Mouse (Mus musculus): ENCODE results near the gene Daglb. TPM values are rescaled to one million over a fixed set of nuclear protein-coding genes. Genes with fewer than 3 reads are reported as not detected.
"Not testable (repeated sequence)": the region's sequence is repeated elsewhere in the genome, so short reads cannot be mapped to it uniquely, and the experiment has no call there.

Daglb gene
- polyA plus RNA-seq, 1 experiment from 2014 or later, result 9.2 TPM

DNA sequence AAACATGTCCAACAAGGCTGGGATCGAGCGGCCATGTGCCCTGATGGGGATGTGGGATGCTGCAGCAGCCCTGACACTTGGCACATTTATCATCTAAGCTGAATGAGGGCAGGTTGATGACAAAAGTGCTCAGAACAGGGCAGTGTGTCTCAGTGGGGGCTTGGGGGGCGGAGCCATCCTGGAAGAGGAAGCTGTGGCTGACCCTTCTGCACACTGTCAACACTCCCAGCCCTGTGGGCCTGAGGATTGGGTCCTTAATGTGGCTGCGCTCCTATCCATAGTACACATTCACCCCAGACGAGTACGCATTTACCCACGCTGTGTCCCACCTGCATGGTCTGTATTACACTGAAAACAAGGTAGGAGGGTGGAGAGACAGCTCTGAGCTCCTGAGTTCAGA lies 34.8 kb downstream of the Daglb start:
- Histone ChIP-seq H3K27me3 (ENCODE audit: insufficient read depth, low read length) (no peaks in the 10 kb centered on the region), H3K4me2 (no peak overlapping the region), H3K9me3 (ENCODE audit: low read depth, low read length) (no peaks in the 10 kb centered on the region), H3K36me3 (ENCODE audit: insufficient read depth) (peaks cover 33% of the 10 kb centered on the region; the same call in 1 of the 2 replicates), H3K9ac (no peak overlapping the region), H3K4me1 (ENCODE audit: insufficient read depth) (no peaks in the 10 kb centered on the region), H3K27ac (ENCODE audit: low read depth) (no peak overlapping the region), H3K4me3 (ENCODE audit: low read depth, low read length) (no peak overlapping the region)
- no peak for TF ChIP-seq CTCF (IDR thresholded peaks at IDR 0.05; ENCODE audit: low read depth)
- DNase-seq, result no peak
- ATAC-seq (ENCODE audit: insufficient read depth), result no peak
- WGBS, result 89% methylated on average over 7 of the region's 7 CpGs

DNA sequence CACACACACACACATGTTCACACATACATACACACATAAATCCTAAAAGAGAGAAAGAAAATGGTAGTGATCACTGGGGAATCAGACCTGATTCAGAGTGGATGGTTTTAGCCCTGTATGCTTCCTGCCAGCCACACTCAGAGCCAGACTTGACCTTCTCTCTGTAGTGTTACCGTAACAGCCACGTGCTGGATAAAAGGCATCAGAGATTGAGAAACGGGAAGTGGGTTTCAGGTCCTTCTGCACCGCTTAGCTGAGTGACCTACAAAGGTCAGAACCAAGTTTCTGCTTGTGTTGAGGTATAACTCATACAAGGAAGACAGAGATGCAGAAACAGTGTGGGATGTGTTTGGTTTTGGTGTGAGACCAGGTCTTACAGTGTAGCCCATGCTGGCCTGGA lies 35.3 kb downstream of the Daglb start:
- H3K9ac ChIP-seq, result no peak overlapping the region
- H3K36me3 ChIP-seq (ENCODE audit: insufficient read depth), result peaks cover 38% of the 10 kb centered on the region; the same call in 1 of the 2 replicates
- no peak overlapping the region for H3K27ac ChIP-seq (ENCODE audit: low read depth)
- 69% methylated on average over 4 of the region's 4 CpGs for WGBS
- no peak overlapping the region for H3K4me3 ChIP-seq (ENCODE audit: low read depth, low read length)
- no peak overlapping the region for H3K4me2 ChIP-seq
- no peak for TF ChIP-seq CTCF (IDR thresholded peaks at IDR 0.05; ENCODE audit: low read depth)
- H3K9me3 ChIP-seq (ENCODE audit: low read depth, low read length), result no peaks in the 10 kb centered on the region
- H3K4me1 ChIP-seq (ENCODE audit: insufficient read depth), result no peaks in the 10 kb centered on the region
- H3K27me3 ChIP-seq (ENCODE audit: insufficient read depth, low read length), result no peaks in the 10 kb centered on the region
- no peak for DNase-seq
- no peak for ATAC-seq (ENCODE audit: insufficient read depth)

DNA sequence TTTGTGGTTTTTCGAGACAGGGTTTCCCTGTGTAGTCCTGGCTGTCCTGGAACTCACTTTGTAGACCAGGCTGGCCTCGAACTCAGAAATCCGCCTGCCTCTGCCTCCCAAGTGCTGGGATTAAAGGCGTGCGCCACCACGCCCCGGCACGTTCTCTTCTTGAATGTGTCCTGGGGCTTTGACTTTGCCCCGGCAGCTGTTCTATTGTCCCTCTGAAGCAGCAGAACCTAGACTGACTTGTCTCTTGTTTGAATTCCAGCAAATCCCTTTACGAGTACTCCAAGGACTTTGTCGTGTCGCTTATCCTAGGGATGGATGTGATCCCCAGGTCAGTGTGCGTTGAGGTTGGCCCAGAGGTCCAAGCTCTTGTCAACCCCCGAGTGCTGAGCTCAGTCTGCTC lies 36.3 kb downstream of the Daglb start:
- peaks cover 48% of the 10 kb centered on the region for H3K36me3 ChIP-seq (ENCODE audit: insufficient read depth)
- WGBS, result 92% methylated on average over 13 of the region's 14 CpGs
- not testable (repeated sequence) for H3K4me1 ChIP-seq (ENCODE audit: insufficient read depth); H3K9me3 ChIP-seq (ENCODE audit: low read depth, low read length); H3K27me3 ChIP-seq (ENCODE audit: insufficient read depth, low read length); DNase-seq; H3K27ac ChIP-seq (ENCODE audit: low read depth); H3K4me2 ChIP-seq; H3K9ac ChIP-seq; H3K4me3 ChIP-seq (ENCODE audit: low read depth, low read length); ATAC-seq (ENCODE audit: insufficient read depth)

DNA sequence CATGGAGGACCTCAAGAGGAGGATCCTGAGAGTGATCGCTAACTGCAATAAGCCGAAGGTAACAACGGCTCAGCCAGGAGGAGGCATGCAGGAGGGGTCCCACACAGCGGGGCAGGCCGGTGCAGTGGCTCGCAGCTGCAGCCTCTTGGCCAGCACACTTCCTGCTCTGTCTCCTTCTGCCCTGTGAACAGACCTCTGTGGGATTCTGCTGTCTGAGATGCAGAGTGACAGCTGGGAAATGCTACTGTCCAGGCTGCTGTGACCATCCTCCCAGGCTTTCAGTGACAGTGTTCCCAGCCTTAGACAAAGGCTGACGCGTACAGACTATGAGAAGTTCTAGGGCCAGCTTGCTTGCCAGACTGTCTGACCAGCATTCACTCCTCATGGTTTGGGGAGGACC lies 36.8 kb downstream of the Daglb start:
- no peaks in the 10 kb centered on the region for H3K27me3 ChIP-seq (ENCODE audit: insufficient read depth, low read length)
- no peak overlapping the region for H3K9ac ChIP-seq
- no peak overlapping the region for H3K4me3 ChIP-seq (ENCODE audit: low read depth, low read length)
- DNase-seq, result no peak
- H3K36me3 ChIP-seq (ENCODE audit: insufficient read depth), result peaks cover 51% of the 10 kb centered on the region
- 77% methylated on average over 8 of the region's 8 CpGs for WGBS
- no peak for ATAC-seq (ENCODE audit: insufficient read depth)
- H3K27ac ChIP-seq (ENCODE audit: low read depth), result no peak overlapping the region
- no peaks in the 10 kb centered on the region for H3K9me3 ChIP-seq (ENCODE audit: low read depth, low read length)
- TF ChIP-seq CTCF (IDR thresholded peaks at IDR 0.05; ENCODE audit: low read depth), result no peak
- H3K4me1 ChIP-seq (ENCODE audit: insufficient read depth), result no peaks in the 10 kb centered on the region
- H3K4me2 ChIP-seq, result no peak overlapping the region

DNA sequence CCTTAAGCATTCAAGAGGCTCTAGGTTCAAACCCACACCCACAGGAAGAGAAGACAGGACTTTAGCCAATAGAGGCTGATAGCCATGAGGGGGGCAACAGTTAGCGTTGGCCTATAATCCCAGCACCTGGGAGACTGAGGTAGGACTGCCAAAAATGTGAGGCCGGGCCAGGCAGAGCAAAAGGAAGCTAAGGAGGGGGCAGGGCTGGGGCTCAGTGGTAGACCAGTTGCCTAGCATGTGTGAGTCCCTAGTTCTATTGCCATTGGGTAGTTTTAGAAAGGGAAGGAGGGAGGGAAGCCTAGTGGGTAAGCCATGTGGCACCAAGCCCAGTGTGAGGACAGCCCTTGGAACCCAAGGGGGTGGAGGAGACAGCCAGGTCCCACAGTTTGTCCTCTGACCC lies 37.3 kb downstream of the Daglb start:
- TF ChIP-seq CTCF (IDR thresholded peaks at IDR 0.05; ENCODE audit: low read depth), result no peak
- Histone ChIP-seq H3K4me1 (ENCODE audit: insufficient read depth) (no peaks in the 10 kb centered on the region), H3K4me3 (ENCODE audit: low read depth, low read length) (no peak overlapping the region), H3K4me2 (no peak overlapping the region), H3K27ac (ENCODE audit: low read depth) (no peak overlapping the region), H3K27me3 (ENCODE audit: insufficient read depth, low read length) (no peaks in the 10 kb centered on the region), H3K9me3 (ENCODE audit: low read depth, low read length) (no peaks in the 10 kb centered on the region), H3K36me3 (ENCODE audit: insufficient read depth) (peaks cover 54% of the 10 kb centered on the region), H3K9ac (no peak overlapping the region)
- WGBS, result 78% methylated on average over 2 of the region's 2 CpGs
- DNase-seq, result no peak
- no peak for ATAC-seq (ENCODE audit: insufficient read depth)

DNA sequence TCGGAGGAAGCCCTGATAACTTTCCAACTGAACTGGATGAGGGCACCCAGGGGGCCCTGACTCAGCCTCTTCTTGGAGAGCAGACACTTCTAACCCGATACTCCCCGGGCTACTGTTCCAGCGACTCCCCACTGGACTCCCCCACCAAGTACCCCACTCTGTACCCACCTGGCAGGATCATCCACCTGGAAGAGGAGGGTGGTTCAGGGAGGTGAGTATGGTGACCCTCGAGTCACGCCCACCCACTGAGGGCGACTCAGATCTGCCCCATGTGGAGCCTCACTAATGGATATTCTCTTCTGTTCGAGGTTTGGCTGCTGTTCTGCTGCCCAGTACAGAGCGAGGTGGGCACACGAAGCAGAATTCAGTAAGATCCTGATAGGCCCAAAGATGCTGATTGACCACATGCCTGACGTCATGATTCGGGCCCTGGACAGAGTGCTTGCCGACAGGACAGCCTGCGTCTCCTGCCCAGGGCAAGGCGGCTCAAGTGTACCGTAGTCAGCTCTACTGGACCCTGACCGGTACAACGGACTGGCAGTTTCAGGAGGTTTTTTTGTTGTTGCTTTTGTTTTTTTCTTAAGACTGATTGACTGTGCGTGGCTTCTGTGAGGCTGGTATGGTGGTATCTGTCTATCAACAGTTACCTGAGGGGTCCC lies 38.6 kb downstream of the Daglb start:
- DNase-seq (no peak), ATAC-seq (ENCODE audit: insufficient read depth) (no peak)
- no peak for TF ChIP-seq CTCF (IDR thresholded peaks at IDR 0.05; ENCODE audit: low read depth)
- Histone ChIP-seq H3K27me3 (ENCODE audit: insufficient read depth, low read length) (no peaks in the 10 kb centered on the region), H3K36me3 (ENCODE audit: insufficient read depth) (peaks cover 65% of the 10 kb centered on the region), H3K9me3 (ENCODE audit: low read depth, low read length) (no peaks in the 10 kb centered on the region), H3K4me1 (ENCODE audit: insufficient read depth) (no peaks in the 10 kb centered on the region), H3K27ac (ENCODE audit: low read depth) (no peak overlapping the region), H3K4me2 (no peak overlapping the region), H3K9ac (no peak overlapping the region), H3K4me3 (ENCODE audit: low read depth, low read length) (no peak overlapping the region)
- WGBS, result 87% methylated on average over 19 of the region's 19 CpGs

DNA sequence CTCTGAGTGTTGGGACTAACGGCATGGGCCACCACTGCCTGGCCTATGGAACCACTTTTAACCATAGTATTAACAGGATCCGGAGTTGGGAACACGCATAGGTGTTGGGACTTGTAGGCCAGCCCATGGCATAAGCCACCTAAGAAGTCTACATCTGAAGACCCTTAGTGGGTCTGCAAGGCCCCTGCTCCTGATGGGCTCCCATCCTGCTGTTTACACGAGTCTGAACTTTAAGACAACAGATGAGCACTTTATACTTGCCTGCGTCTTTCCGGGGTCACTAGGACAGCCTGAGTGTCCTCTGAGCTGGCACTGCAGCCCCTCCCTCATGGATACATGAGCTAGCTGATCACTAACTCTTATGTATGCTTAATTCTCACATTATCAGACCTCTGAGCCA lies 39.4 kb downstream of the Daglb start:
- no peak for DNase-seq
- Histone ChIP-seq H3K9ac (no peak overlapping the region), H3K27me3 (ENCODE audit: insufficient read depth, low read length) (no peaks in the 10 kb centered on the region), H3K4me1 (ENCODE audit: insufficient read depth) (no peaks in the 10 kb centered on the region), H3K4me3 (ENCODE audit: low read depth, low read length) (no peak overlapping the region), H3K9me3 (ENCODE audit: low read depth, low read length) (no peaks in the 10 kb centered on the region), H3K27ac (ENCODE audit: low read depth) (no peak overlapping the region), H3K36me3 (ENCODE audit: insufficient read depth) (peaks cover 70% of the 10 kb centered on the region), H3K4me2 (no peak overlapping the region)
- TF ChIP-seq CTCF (IDR thresholded peaks at IDR 0.05; ENCODE audit: low read depth), result no peak
- WGBS, result 87% methylated on average over 6 of the region's 6 CpGs
- ATAC-seq (ENCODE audit: insufficient read depth), result no peak

All from lung, embryonic 14.5 days (tissue).